Mouse (Mus musculus) C2C12 (cell line): ENCODE measurements around the gene Mapk8ip1.

Source experiments
- CEBPB ChIP-seq: IDR thresholded peaks from one replicate; pipeline ENCODE4 v1.6.1; 2011; ENCODE audit warnings: low read depth, mild to moderate bottlenecking, control low read depth, moderate library complexity
- CTCF ChIP-seq: IDR thresholded peaks from one replicate; pipeline ENCODE4 v1.5.1; 2011; ENCODE audit not compliant: control insufficient read depth, insufficient read depth, insufficient read length
- FOSL1 ChIP-seq: IDR thresholded peaks from one replicate; pipeline ENCODE4 v1.8.0; 2011; ENCODE audit warnings: mild to moderate bottlenecking, low read length; ENCODE audit not compliant: poor library complexity, insufficient read depth, severe bottlenecking
- USF1 ChIP-seq: IDR thresholded peaks from one replicate; pipeline ENCODE4 v1.6.1; 2011; ENCODE audit warnings: low read depth, mild to moderate bottlenecking, control low read depth, moderate library complexity

GRCm38 (mm10) chr2:92403776-92404319 lies 2.8 kb upstream of the Mapk8ip1 start:
- TF ChIP-seq USF1 (no peak), CTCF (no peak), CEBPB (no peak), FOSL1 (no peak)
